Mouse (Mus musculus) spleen, postnatal 14 days (tissue): ENCODE measurements around the gene Amer2.
"Not testable (repeated sequence)": the region's sequence is repeated elsewhere in the genome, so short reads cannot be mapped to it uniquely, and the experiment has no call there.

Experiments used
- DNase-seq, 2 experiments: peaks; one replicate each; pipeline ENCODE4 v3.0.0; 2021 to 2022; ENCODE audit warnings: low spot score in 2 of 2

Gene Amer2

GRCm38 (mm10) chr14:60372821-60373309 is at the start of gene Amer2:
Amer2 (plus strand) TSS chr14:60373259.
- no peak for DNase-seq

GRCm38 (mm10) chr14:60340001-60340400 is 33.1 kb upstream of the Amer2 start:
- DNase-seq = not testable (repeated sequence)

- no peak for DNase-seq
Observed at GRCm38 (mm10) chr14:60340570-60340969, 32.5 kb upstream of the Amer2 start.

- no peak for DNase-seq
Observed at GRCm38 (mm10) chr14:60345326-60345876, 27.7 kb upstream of the Amer2 start.

- no peak for DNase-seq
Observed at GRCm38 (mm10) chr14:60358347-60358746, 14.7 kb upstream of the Amer2 start.

- no peak for DNase-seq
Observed at GRCm38 (mm10) chr14:60361380-60362212, 11.5 kb upstream of the Amer2 start.

GRCm38 (mm10) chr14:60366729-60367128 is 6.3 kb upstream of the Amer2 start:
- DNase-seq = no peak

GRCm38 (mm10) chr14:60368769-60369666 is 4.0 kb upstream of the Amer2 start:
- no peak for DNase-seq

GRCm38 (mm10) chr14:60369667-60370315 is 3.3 kb upstream of the Amer2 start:
- DNase-seq = no peak

GRCm38 (mm10) chr14:60377107-60377506 is 4.0 kb downstream of the Amer2 start:
- no peak for DNase-seq

GRCm38 (mm10) chr14:60377546-60377945 is 4.5 kb downstream of the Amer2 start:
- DNase-seq = no peak

GRCm38 (mm10) chr14:60378057-60378565 is 5.1 kb downstream of the Amer2 start:
- no peak for DNase-seq

GRCm38 (mm10) chr14:60378566-60379322 is 5.7 kb downstream of the Amer2 start:
- no peak for DNase-seq

- no peak for DNase-seq
Observed at GRCm38 (mm10) chr14:60379323-60379957, 6.4 kb downstream of the Amer2 start.

GRCm38 (mm10) chr14:60379958-60380330 is 6.9 kb downstream of the Amer2 start:
- no peak for DNase-seq

GRCm38 (mm10) chr14:60381671-60382070 is 8.6 kb downstream of the Amer2 start:
- DNase-seq = no peak

GRCm38 (mm10) chr14:60383816-60384215 is 10.8 kb downstream of the Amer2 start:
- no peak for DNase-seq

- DNase-seq = no peak
Observed at GRCm38 (mm10) chr14:60384269-60384668, 11.2 kb downstream of the Amer2 start.

GRCm38 (mm10) chr14:60385079-60385643 is 12.1 kb downstream of the Amer2 start:
- DNase-seq = no peak
